Mouse (Mus musculus): ENCODE measurements around the gene Radil. TPM values are rescaled to one million over a fixed set of nuclear protein-coding genes. Genes with fewer than 3 reads are reported as not detected.

Radil gene
- polyA plus RNA-seq, 1 experiment from 2014 or later = 13.6 TPM

GRCm38 (mm10) chr5:142549441-142549840 is 1.5 kb downstream of the Radil start:
- no peak for DNase-seq
- Histone ChIP-seq H3K4me2 (ENCODE audit: low read length) (peak overlapping the region; percentile 87), H3K36me3 (ENCODE audit: control insufficient read depth, insufficient read depth, low read length) (no peaks in the 10 kb centered on the region), H3K27ac (replicated peaks; ENCODE audit: low read depth, low read length) (no peak overlapping the region), H3K9ac (replicated peaks; ENCODE audit: low read length) (no peak overlapping the region), H3K4me3 (replicated peaks; ENCODE audit: low read depth, low read length) (peak overlapping the region; percentile 63), H3K9me3 (ENCODE audit: control insufficient read depth, low read length) (no peaks in the 10 kb centered on the region), H3K27me3 (ENCODE audit: control insufficient read depth, insufficient read depth, low read length) (no peaks in the 10 kb centered on the region), H3K4me1 (ENCODE audit: control insufficient read depth, insufficient read depth, low read length) (peaks cover 13% of the 10 kb centered on the region; the same call in 1 of the 2 replicates)
- 32% methylated on average over 9 of the region's 9 CpGs for WGBS
- no peak for ATAC-seq (ENCODE audit: low FRiP score, low TSS enrichment)

- WGBS = 84% methylated on average over 3 of the region's 3 CpGs
- no peak for ATAC-seq (ENCODE audit: low FRiP score, low TSS enrichment)
- no peaks in the 10 kb centered on the region for H3K9me3 ChIP-seq (ENCODE audit: control insufficient read depth, low read length)
These were observed 3.8 kb downstream of the Radil start for GRCm38 (mm10) chr5:142547066-142547465.

GRCm38 (mm10) chr5:142546344-142546743 is 4.6 kb downstream of the Radil start:
- Histone ChIP-seq H3K4me3 (replicated peaks; ENCODE audit: low read depth, low read length) (no peak overlapping the region), H3K27me3 (ENCODE audit: control insufficient read depth, insufficient read depth, low read length) (no peaks in the 10 kb centered on the region), H3K4me1 (ENCODE audit: control insufficient read depth, insufficient read depth, low read length) (peaks cover 13% of the 10 kb centered on the region; the same call in 1 of the 2 replicates), H3K36me3 (ENCODE audit: control insufficient read depth, insufficient read depth, low read length) (0 out of 2 replicates have a peak, but pooled peaks cover 4% of the 10 kb centered on the region), H3K27ac (replicated peaks; ENCODE audit: low read depth, low read length) (no peak overlapping the region), H3K9me3 (ENCODE audit: control insufficient read depth, low read length) (no peaks in the 10 kb centered on the region), H3K4me2 (ENCODE audit: low read length) (no peak overlapping the region), H3K9ac (replicated peaks; ENCODE audit: low read length) (no peak overlapping the region)
- DNase-seq = peak; percentile 10
- no peak for ATAC-seq (ENCODE audit: low FRiP score, low TSS enrichment)
- WGBS = 4% methylated on average over 5 of the region's 5 CpGs

More at GRCm38 (mm10) chr5:142547066-142547465, 3.8 kb downstream of the Radil start:
- no peak overlapping the region for H3K4me3 ChIP-seq (replicated peaks; ENCODE audit: low read depth, low read length)
- no peaks in the 10 kb centered on the region for H3K27me3 ChIP-seq (ENCODE audit: control insufficient read depth, insufficient read depth, low read length)
- H3K36me3 ChIP-seq (ENCODE audit: control insufficient read depth, insufficient read depth, low read length) = 0 out of 2 replicates have a peak, but pooled peaks cover 4% of the 10 kb centered on the region
- no peak overlapping the region for H3K9ac ChIP-seq (replicated peaks; ENCODE audit: low read length)
- H3K27ac ChIP-seq (replicated peaks; ENCODE audit: low read depth, low read length) = no peak overlapping the region
- no peak for DNase-seq
- H3K4me1 ChIP-seq (ENCODE audit: control insufficient read depth, insufficient read depth, low read length) = peaks cover 13% of the 10 kb centered on the region; the same call in 1 of the 2 replicates
- no peak overlapping the region for H3K4me2 ChIP-seq (ENCODE audit: low read length)

- Histone ChIP-seq H3K4me2 (ENCODE audit: low read length) (no peak overlapping the region), H3K4me1 (ENCODE audit: control insufficient read depth, insufficient read depth, low read length) (peaks cover 11% of the 10 kb centered on the region; the same call in 1 of the 2 replicates), H3K27ac (replicated peaks; ENCODE audit: low read depth, low read length) (no peak overlapping the region), H3K4me3 (replicated peaks; ENCODE audit: low read depth, low read length) (no peak overlapping the region), H3K9ac (replicated peaks; ENCODE audit: low read length) (no peak overlapping the region), H3K36me3 (ENCODE audit: control insufficient read depth, insufficient read depth, low read length) (0 out of 2 replicates have a peak, but pooled peaks cover 4% of the 10 kb centered on the region), H3K9me3 (ENCODE audit: control insufficient read depth, low read length) (no peaks in the 10 kb centered on the region), H3K27me3 (ENCODE audit: control insufficient read depth, insufficient read depth, low read length) (no peaks in the 10 kb centered on the region)
- DNase-seq = no peak
- WGBS = 90% methylated on average over 5 of the region's 5 CpGs
- ATAC-seq (ENCODE audit: low FRiP score, low TSS enrichment) = no peak
These were observed 5.7 kb downstream of the Radil start for GRCm38 (mm10) chr5:142545014-142545795.

GRCm38 (mm10) chr5:142537286-142537685 is 13.6 kb downstream of the Radil start:
- H3K9ac ChIP-seq (replicated peaks; ENCODE audit: low read length) = no peak overlapping the region
- H3K4me1 ChIP-seq (ENCODE audit: control insufficient read depth, insufficient read depth, low read length) = no peaks in the 10 kb centered on the region
- no peaks in the 10 kb centered on the region for H3K27me3 ChIP-seq (ENCODE audit: control insufficient read depth, insufficient read depth, low read length)
- DNase-seq (no peak), ATAC-seq (ENCODE audit: low FRiP score, low TSS enrichment) (no peak)
- 87% methylated on average over 3 of the region's 3 CpGs for WGBS
- H3K27ac ChIP-seq (replicated peaks; ENCODE audit: low read depth, low read length) = no peak overlapping the region
- no peak overlapping the region for H3K4me2 ChIP-seq (ENCODE audit: low read length)
- H3K4me3 ChIP-seq (replicated peaks; ENCODE audit: low read depth, low read length) = no peak overlapping the region
- H3K36me3 ChIP-seq (ENCODE audit: control insufficient read depth, insufficient read depth, low read length) = no peaks in the 10 kb centered on the region
- H3K9me3 ChIP-seq (ENCODE audit: control insufficient read depth, low read length) = no peaks in the 10 kb centered on the region

- no peak overlapping the region for H3K4me3 ChIP-seq (replicated peaks; ENCODE audit: low read depth, low read length)
- H3K9me3 ChIP-seq (ENCODE audit: control insufficient read depth, low read length) = no peaks in the 10 kb centered on the region
- no peak for ATAC-seq (ENCODE audit: low FRiP score, low TSS enrichment)
- no peaks in the 10 kb centered on the region for H3K4me1 ChIP-seq (ENCODE audit: control insufficient read depth, insufficient read depth, low read length)
- H3K4me2 ChIP-seq (ENCODE audit: low read length) = no peak overlapping the region
- no peak for DNase-seq
- 75% methylated on average over 4 of the region's 4 CpGs for WGBS
- no peaks in the 10 kb centered on the region for H3K36me3 ChIP-seq (ENCODE audit: control insufficient read depth, insufficient read depth, low read length)
- H3K9ac ChIP-seq (replicated peaks; ENCODE audit: low read length) = no peak overlapping the region
- 0 out of 2 replicates have a peak, but pooled peaks cover 6% of the 10 kb centered on the region for H3K27me3 ChIP-seq (ENCODE audit: control insufficient read depth, insufficient read depth, low read length)
- H3K27ac ChIP-seq (replicated peaks; ENCODE audit: low read depth, low read length) = no peak overlapping the region
These were observed 15.5 kb downstream of the Radil start for GRCm38 (mm10) chr5:142535388-142535787.

GRCm38 (mm10) chr5:142529915-142530314 is 21.0 kb downstream of the Radil start, which contains the start of gene Papolb:
Gene Papolb (minus strand): TSS chr5:142530076.
- Histone ChIP-seq H3K4me2 (ENCODE audit: low read length) (peak within 1 kb of the TSS; percentile 17; the same call in 1 of the 2 replicates), H3K9ac (replicated peaks; ENCODE audit: low read length) (no peak within 1 kb of the TSS), H3K27ac (replicated peaks; ENCODE audit: low read depth, low read length) (no peak within 1 kb of the TSS), H3K4me1 (ENCODE audit: control insufficient read depth, insufficient read depth, low read length) (no peaks in the 10 kb centered on the region), H3K36me3 (ENCODE audit: control insufficient read depth, insufficient read depth, low read length) (no peaks in the 10 kb centered on the region), H3K4me3 (replicated peaks; ENCODE audit: low read depth, low read length) (no peak within 1 kb of the TSS), H3K27me3 (ENCODE audit: control insufficient read depth, insufficient read depth, low read length) (0 out of 2 replicates have a peak, but pooled peaks cover 8% of the 10 kb centered on the region), H3K9me3 (ENCODE audit: control insufficient read depth, low read length) (no peaks in the 10 kb centered on the region)
- no peak for ATAC-seq (ENCODE audit: low FRiP score, low TSS enrichment)
- no peak for DNase-seq
- 33% methylated on average over 41 of the region's 41 CpGs for WGBS

- no peak overlapping the region for H3K4me2 ChIP-seq (ENCODE audit: low read length)
- ATAC-seq (ENCODE audit: low FRiP score, low TSS enrichment) (no peak), DNase-seq (no peak)
- H3K36me3 ChIP-seq (ENCODE audit: control insufficient read depth, insufficient read depth, low read length) = no peaks in the 10 kb centered on the region
- H3K27me3 ChIP-seq (ENCODE audit: control insufficient read depth, insufficient read depth, low read length) = no peaks in the 10 kb centered on the region
- no peak overlapping the region for H3K9ac ChIP-seq (replicated peaks; ENCODE audit: low read length)
- H3K27ac ChIP-seq (replicated peaks; ENCODE audit: low read depth, low read length) = no peak overlapping the region
- WGBS = 61% methylated on average over 8 of the region's 8 CpGs
- no peaks in the 10 kb centered on the region for H3K4me1 ChIP-seq (ENCODE audit: control insufficient read depth, insufficient read depth, low read length)
- H3K4me3 ChIP-seq (replicated peaks; ENCODE audit: low read depth, low read length) = no peak overlapping the region
- H3K9me3 ChIP-seq (ENCODE audit: control insufficient read depth, low read length) = no peaks in the 10 kb centered on the region
These were observed 26.0 kb downstream of the Radil start for GRCm38 (mm10) chr5:142524711-142525464.
